8 mouse cellular contexts compared by ENCODE assay signal in the genomic region with DNA sequence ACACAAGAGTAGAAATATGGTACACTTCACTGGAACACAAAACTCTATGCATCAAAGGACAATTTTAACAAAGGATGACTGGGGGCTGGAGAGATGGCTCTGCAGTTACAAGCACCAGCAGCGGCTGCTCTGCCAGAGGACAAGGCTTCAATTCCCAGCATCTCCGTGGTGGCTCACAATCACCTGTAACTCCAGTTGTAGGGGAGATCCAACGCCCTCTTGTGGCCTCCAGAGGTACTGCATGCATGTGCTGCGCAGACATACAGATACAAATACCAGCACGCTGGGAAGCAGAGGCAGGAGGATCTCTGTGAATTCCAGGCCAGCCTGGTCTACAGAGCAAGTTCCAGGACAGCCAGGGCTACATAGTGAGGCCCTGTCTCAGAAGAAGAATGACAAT. TPM values are rescaled to one million over a fixed set of nuclear protein-coding genes. Genes with fewer than 3 reads are reported as not detected.
DNase-seq lines count a peak whose midpoint lies in the region; ATAC-seq and TF ChIP-seq lines count a peak whose summit lies in the region.

No protein-coding gene starts in this region.

- peak; percentile 76 for TF ChIP-seq CTCF in kidney, postnatal 0 days (IDR thresholded peaks at IDR 0.05; ENCODE audit: low read depth)
- TF ChIP-seq CTCF in spleen, adult 2 months (IDR thresholded peaks at IDR 0.05; ENCODE audit: extremely low read depth, insufficient read depth, insufficient read length, insufficient replicate concordance): peak; percentile 43; the same call in 1 of the 2 replicates

- 0 out of 2 replicates have a peak, but pooled peaks cover 6% of the 10 kb centered on the region for H3K36me3 ChIP-seq in kidney, postnatal 0 days (ENCODE audit: insufficient read depth, low read length)
- no peaks in the 10 kb centered on the region; the same call in 1 of the 2 replicates for H3K36me3 ChIP-seq in intestine, embryonic 16.5 days (ENCODE audit: control insufficient read depth, insufficient read depth, low read length)
- no peaks in the 10 kb centered on the region for H3K36me3 ChIP-seq in spleen, adult 2 months (ENCODE audit: control insufficient read depth, insufficient read depth, low read length)
- no peaks in the 10 kb centered on the region for H3K36me3 ChIP-seq in forebrain, embryonic 13.5 days (ENCODE audit: poor library complexity, severe bottlenecking)

- no peak overlapping the region for H3K4me2 ChIP-seq in kidney, postnatal 0 days (ENCODE audit: low read length)
- no peak overlapping the region for H3K4me2 ChIP-seq in intestine, embryonic 16.5 days (ENCODE audit: low read depth, low read length)
- no peak overlapping the region for H3K4me2 ChIP-seq in forebrain, embryonic 13.5 days

- no peak for DNase-seq in kidney, postnatal 0 days (ENCODE audit: low spot score)
- no peak for DNase-seq in kidney, adult 11 months
- DNase-seq in NIH3T3 (ENCODE audit: low read depth): peak; percentile 38
- no peak for DNase-seq in spleen, adult 2 months (ENCODE audit: low read depth in 1 of 2, low spot score in 2 of 2)
- no peak for DNase-seq in adrenal gland, postnatal 14 days
- no peak for DNase-seq in right cerebral cortex, adult 2 months (ENCODE audit: low spot score in 2 of 2)

- H3K27me3 ChIP-seq in kidney, postnatal 0 days (ENCODE audit: insufficient read depth, low read length): no peaks in the 10 kb centered on the region
- no peaks in the 10 kb centered on the region for H3K27me3 ChIP-seq in intestine, embryonic 16.5 days (replicated peaks; ENCODE audit: control insufficient read depth, insufficient read depth, low read length)
- H3K27me3 ChIP-seq in spleen, adult 2 months (ENCODE audit: control insufficient read depth, insufficient read depth, low read length): no peaks in the 10 kb centered on the region
- H3K27me3 ChIP-seq in forebrain, embryonic 13.5 days: peaks cover 7% of the 10 kb centered on the region; the same call in 1 of the 2 replicates

- H3K4me1 ChIP-seq in kidney, postnatal 0 days (replicated peaks; ENCODE audit: insufficient read depth, low read length): peaks cover 12% of the 10 kb centered on the region
- H3K4me1 ChIP-seq in intestine, embryonic 16.5 days (ENCODE audit: control insufficient read depth, insufficient read depth, low read length): peaks cover 24% of the 10 kb centered on the region
- no peaks in the 10 kb centered on the region; the same call in 1 of the 2 replicates for H3K4me1 ChIP-seq in spleen, adult 2 months (ENCODE audit: control insufficient read depth, insufficient read depth, insufficient read length)
- no peaks in the 10 kb centered on the region for H3K4me1 ChIP-seq in forebrain, embryonic 13.5 days

- no peak for TF ChIP-seq POLR2A in spleen, adult 2 months (IDR thresholded peaks at IDR 0.05; ENCODE audit: low read depth, low read length)

- 59% methylated on average over 5 of the region's 5 CpGs for WGBS in kidney, postnatal 0 days
- 58% methylated on average over 5 of the region's 5 CpGs for WGBS in intestine, embryonic 16.5 days
- WGBS in spleen, adult 2 months: 75% methylated on average over 5 of the region's 5 CpGs
- WGBS in forebrain, embryonic 13.5 days: 56% methylated on average over 5 of the region's 5 CpGs

- peak overlapping the region; percentile 84 for H3K27ac ChIP-seq in kidney, postnatal 0 days
- H3K27ac ChIP-seq in intestine, embryonic 16.5 days (ENCODE audit: low read length): 0 out of 2 replicates have a peak overlapping the region, but pooled peaks have one; percentile 77
- H3K27ac ChIP-seq in spleen, adult 2 months (ENCODE audit: insufficient read depth, low read length): no peak overlapping the region
- no peak overlapping the region for H3K27ac ChIP-seq in forebrain, embryonic 13.5 days

- no peak for ATAC-seq in kidney, postnatal 0 days (replicated peaks; ENCODE audit: low FRiP score, low read depth)
- no peak for ATAC-seq in intestine, embryonic 16.5 days
- ATAC-seq in forebrain, embryonic 13.5 days: no peak

- no peak overlapping the region for H3K9ac ChIP-seq in kidney, postnatal 0 days (ENCODE audit: low read depth, low read length)
- H3K9ac ChIP-seq in intestine, embryonic 16.5 days (ENCODE audit: low read depth, low read length): no peak overlapping the region
- H3K9ac ChIP-seq in forebrain, embryonic 13.5 days: no peak overlapping the region

- H3K4me3 ChIP-seq in kidney, postnatal 0 days (replicated peaks; ENCODE audit: low read depth, low read length): no peak overlapping the region
- no peak overlapping the region for H3K4me3 ChIP-seq in intestine, embryonic 16.5 days (ENCODE audit: low read length)
- no peak overlapping the region for H3K4me3 ChIP-seq in spleen, adult 2 months (ENCODE audit: extremely low read depth, insufficient read depth, insufficient read length)
- H3K4me3 ChIP-seq in forebrain, embryonic 13.5 days: no peak overlapping the region

- no peaks in the 10 kb centered on the region for H3K9me3 ChIP-seq in kidney, postnatal 0 days (replicated peaks; ENCODE audit: low read length)
- H3K9me3 ChIP-seq in intestine, embryonic 16.5 days (ENCODE audit: control insufficient read depth, low read length): no peaks in the 10 kb centered on the region
- no peaks in the 10 kb centered on the region for H3K9me3 ChIP-seq in forebrain, embryonic 13.5 days (replicated peaks)

RNA-seq across cellular contexts. Expression of a gene that starts 6.7 kb away (rescaled TPM):
- 9.2 and 9.7 TPM in 2 replicates for polyA plus RNA-seq in kidney, postnatal 0 days (2015; fragmentation: Nextera tagmentation; extraction: Ambion mirVana)
- 13.2 and 13.9 TPM in 2 replicates for polyA plus RNA-seq in intestine, embryonic 16.5 days (2015; fragmentation: Nextera tagmentation; extraction: Ambion mirVana)
- 0.34 and 0.54 TPM in 2 replicates for polyA plus RNA-seq in spleen, adult 2 months (2012; rRNA removed)
- 3.7 and 4.8 TPM in 2 replicates for total RNA-seq in adrenal gland, postnatal 14 days (2021)
- 0.39 and 0.41 TPM in 2 replicates for polyA plus RNA-seq in forebrain, embryonic 13.5 days (2015; fragmentation: Nextera tagmentation; extraction: Ambion mirVana)

RNA-seq across cellular contexts. Expression of a gene that starts 9.1 kb away (rescaled TPM):
- 130 and 149 TPM in 2 replicates for polyA plus RNA-seq in kidney, postnatal 0 days (2015; fragmentation: Nextera tagmentation; extraction: Ambion mirVana)
- 34.7 and 35.4 TPM in 2 replicates for polyA plus RNA-seq in intestine, embryonic 16.5 days (2015; fragmentation: Nextera tagmentation; extraction: Ambion mirVana)
- polyA plus RNA-seq in spleen, adult 2 months (2012; rRNA removed): 57.5 and 89.5 TPM in 2 replicates
- total RNA-seq in adrenal gland, postnatal 14 days (2021): 27.6 and 32.3 TPM in 2 replicates
- 7.9 and 8.1 TPM in 2 replicates for polyA plus RNA-seq in forebrain, embryonic 13.5 days (2015; fragmentation: Nextera tagmentation; extraction: Ambion mirVana)

RNA-seq across cellular contexts. Expression of a gene that starts 45.9 kb away (rescaled TPM):
- polyA plus RNA-seq in kidney, postnatal 0 days (2015; fragmentation: Nextera tagmentation; extraction: Ambion mirVana): 136 and 156 TPM in 2 replicates
- 132 and 141 TPM in 2 replicates for polyA plus RNA-seq in intestine, embryonic 16.5 days (2015; fragmentation: Nextera tagmentation; extraction: Ambion mirVana)
- polyA plus RNA-seq in spleen, adult 2 months (2012; rRNA removed): 51.1 and 53.0 TPM in 2 replicates
- 190 and 212 TPM in 2 replicates for total RNA-seq in adrenal gland, postnatal 14 days (2021)
- polyA plus RNA-seq in forebrain, embryonic 13.5 days (2015; fragmentation: Nextera tagmentation; extraction: Ambion mirVana): 194 and 202 TPM in 2 replicates

RNA-seq across cellular contexts. Expression of a gene that starts 52.9 kb away (rescaled TPM):
- polyA plus RNA-seq in kidney, postnatal 0 days (2015; fragmentation: Nextera tagmentation; extraction: Ambion mirVana): 27.1 and 28.7 TPM in 2 replicates
- 26.1 and 28.5 TPM in 2 replicates for polyA plus RNA-seq in intestine, embryonic 16.5 days (2015; fragmentation: Nextera tagmentation; extraction: Ambion mirVana)
- 19.4 and 21.0 TPM in 2 replicates for polyA plus RNA-seq in spleen, adult 2 months (2012; rRNA removed)
- 39.2 and 48.2 TPM in 2 replicates for total RNA-seq in adrenal gland, postnatal 14 days (2021)
- polyA plus RNA-seq in forebrain, embryonic 13.5 days (2015; fragmentation: Nextera tagmentation; extraction: Ambion mirVana): 34.2 and 36.1 TPM in 2 replicates

Comparison
In these comparisons a context has a peak if more than half of its experiments do, and no peak if none do; other contexts are left out.
1. H3K27ac ChIP-seq: peak in kidney, postnatal 0 days (single experiment) and intestine, embryonic 16.5 days (single experiment); none in spleen, adult 2 months (single experiment) and forebrain, embryonic 13.5 days (single experiment).